Mouse (Mus musculus) T-helper 2 cell (primary cell): ENCODE measurements at regions not wholly inside any gene's neighbourhood (a gene's known extent, or its start where the extent isn't known, plus 50 kb on each side); places are given as distances from the start of the nearest gene placed in this dataset.

ENCODE experiments used
- in situ Hi-C: fragments of 300-600 bp; cut with MboI, MseI; formaldehyde crosslinking; loops from one replicate; pipeline ENCODE4 v1.15.1; 2025; ENCODE audit warnings: high pct_unique_total_duplicates

- in situ Hi-C loops, result no loop called here
These were observed 94.4 kb downstream of the Gm11232 start for GRCm38 (mm10) chr4:71663397-71663796.

GRCm38 (mm10) chr4:71640521-71640920 lies 117.2 kb downstream of the Gm11232 start:
- in situ Hi-C loops, result no loop called here

GRCm38 (mm10) chr4:71627088-71627487 lies 130.7 kb downstream of the Gm11232 start:
- in situ Hi-C loops, result loop anchor here (5.0 kb wide), 1 partner anchor 70 kb away; no protein-coding TSS in a partner anchor

GRCm38 (mm10) chr4:71626626-71627025 lies 131.1 kb downstream of the Gm11232 start:
- in situ Hi-C loops, result loop anchor here (5.0 kb wide), 1 partner anchor 71 kb away; no protein-coding TSS in a partner anchor

GRCm38 (mm10) chr4:71624771-71625170 lies 133.0 kb downstream of the Gm11232 start:
- in situ Hi-C loops, result loop anchor here (5.0 kb wide), 2 partner anchors 73 to 93 kb away; no protein-coding TSS in a partner anchor

- in situ Hi-C loops, result loop anchor here (10.0 kb wide), 1 partner anchor 1371 kb away; no protein-coding TSS in a partner anchor
These were observed 144.0 kb downstream of the Gm11232 start for GRCm38 (mm10) chr4:71613720-71614119.

- in situ Hi-C loops, result no loop called here
These were observed 171.9 kb downstream of the Gm11232 start for GRCm38 (mm10) chr4:71585880-71586279.

GRCm38 (mm10) chr4:71560656-71561055 lies 197.1 kb downstream of the Gm11232 start:
- in situ Hi-C loops, result no loop called here

GRCm38 (mm10) chr4:71539200-71539599 lies 218.6 kb downstream of the Gm11232 start:
- in situ Hi-C loops, result no loop called here

- in situ Hi-C loops, result no loop called here
These were observed 219.8 kb downstream of the Gm11232 start for GRCm38 (mm10) chr4:71537971-71538370.

- in situ Hi-C loops, result no loop called here
These were observed 233.4 kb downstream of the Gm11232 start for GRCm38 (mm10) chr4:71524255-71524970.

GRCm38 (mm10) chr4:71520751-71521150 lies 237.0 kb downstream of the Gm11232 start:
- in situ Hi-C loops, result no loop called here

- in situ Hi-C loops, result no loop called here
These were observed 239.8 kb downstream of the Gm11232 start for GRCm38 (mm10) chr4:71517921-71518404.

GRCm38 (mm10) chr4:71506911-71507310 lies 250.9 kb downstream of the Gm11232 start:
- in situ Hi-C loops, result no loop called here

- in situ Hi-C loops, result no loop called here
These were observed 268.0 kb downstream of the Gm11232 start for GRCm38 (mm10) chr4:71489788-71490187.

- in situ Hi-C loops, result no loop called here
These were observed 269.1 kb downstream of the Gm11232 start for GRCm38 (mm10) chr4:71488663-71489161.

- in situ Hi-C loops, result no loop called here
These were observed 269.7 kb downstream of the Gm11232 start for GRCm38 (mm10) chr4:71488059-71488458.

- in situ Hi-C loops, result no loop called here
These were observed 276.8 kb downstream of the Gm11232 start for GRCm38 (mm10) chr4:71480960-71481359.

GRCm38 (mm10) chr4:71470580-71470979 lies 287.2 kb downstream of the Gm11232 start:
- in situ Hi-C loops, result no loop called here

- in situ Hi-C loops, result loop anchor here (10.0 kb wide), 1 partner anchor 1700 kb away; no protein-coding TSS in a partner anchor
These were observed 303.0 kb downstream of the Gm11232 start for GRCm38 (mm10) chr4:71454811-71455210.

- in situ Hi-C loops, result loop anchor here (10.0 kb wide), 1 partner anchor 1699 kb away; no protein-coding TSS in a partner anchor
These were observed 304.3 kb downstream of the Gm11232 start for GRCm38 (mm10) chr4:71453499-71453898.

GRCm38 (mm10) chr4:71446461-71446860 lies 311.3 kb downstream of the Gm11232 start:
- in situ Hi-C loops, result no loop called here
